Mouse (Mus musculus) gastrocnemius, postnatal 14 days (tissue): ENCODE results near the gene Rph3al. TPM values are rescaled to one million over a fixed set of nuclear protein-coding genes. Genes with fewer than 3 reads are reported as not detected.

Experiments used
- DNase-seq: peaks from one replicate; pipeline ENCODE4 v3.0.0; 2021; ENCODE audit warnings: mixed read lengths
- intact Hi-C: fragments of 180-260 bp; cut with DNase I; formaldehyde crosslinking; loops from one replicate; pipeline ENCODE4 v1.15.1; 2025; ENCODE audit warnings: low total_unique reads
- total RNA-seq, 2 experiments: library from RNA; stranded (reverse); gene quantifications; 2 replicates each; pipeline ENCODE4 v1.2.3; 2021

The Rph3al gene
- total RNA-seq, 2 experiments from 2014 or later, result 3.9 to 5.6 TPM

GRCm38 (mm10) chr11:75794602-75795320, 143.5 kb downstream of the Rph3al start:
- no peak for DNase-seq
- intact Hi-C loops, result no loop called here

GRCm38 (mm10) chr11:75793351-75793750, 144.9 kb downstream of the Rph3al start:
- intact Hi-C loops, result no loop called here
- DNase-seq, result no peak

GRCm38 (mm10) chr11:75792535-75792934, 145.7 kb downstream of the Rph3al start:
- intact Hi-C loops, result no loop called here
- no peak for DNase-seq

- intact Hi-C loops, result loop anchor here (5.0 kb wide), 1 partner anchor 371 kb away; no protein-coding TSS in a partner anchor
- no peak for DNase-seq
Observed at GRCm38 (mm10) chr11:75785897-75786296, 152.3 kb downstream of the Rph3al start.

GRCm38 (mm10) chr11:75783799-75784198, 154.4 kb downstream of the Rph3al start:
- intact Hi-C loops, result loop anchor here (5.0 kb wide), 1 partner anchor 124 kb away; no protein-coding TSS in a partner anchor
- DNase-seq, result no peak

GRCm38 (mm10) chr11:75781919-75782318, 156.3 kb downstream of the Rph3al start:
- peak; percentile 61 for DNase-seq
- intact Hi-C loops, result loop anchor here (2.0 to 5.0 kb wide), 2 partner anchors 125 to 187 kb away; no protein-coding TSS in a partner anchor

Other genes with a start within 250 kb of the Rph3al start
- gene Ywhae, start 205.6 kb downstream of the Rph3al start, total RNA-seq, result 100 to 1,000 TPM; 633 to 674 TPM
- 1 to 10 TPM in 1 of 2 experiments, under 1 TPM in 1; 0.53 to 1.8 TPM for gene Doc2b, start 142.4 kb downstream of the Rph3al start, total RNA-seq
- not detected for gene 1700016K19Rik, start 61.5 kb upstream of the Rph3al start, total RNA-seq
- 10 to 100 TPM; 50.0 to 59.5 TPM for gene Rflnb, start 89.4 kb upstream of the Rph3al start, total RNA-seq
- gene Vps53, start 241.2 kb upstream of the Rph3al start, total RNA-seq, result 10 to 100 TPM; 23.8 to 26.4 TPM
- 1 to 10 TPM; 4.0 to 5.0 TPM for gene Fam57a, start 241.2 kb upstream of the Rph3al start, total RNA-seq